Mouse (Mus musculus): ENCODE measurements around the gene Smim24.

GRCm38 (mm10) chr10:81426897-81427296, 34.0 kb downstream of the Smim24 start:
- TF ChIP-seq CTCF (IDR thresholded peaks at IDR 0.05; ENCODE audit: borderline replicate concordance, control insufficient read depth, extremely low read depth, insufficient read depth, low read length, poor library complexity) (no peak), POLR2A (IDR thresholded peaks at IDR 0.05; ENCODE audit: control insufficient read depth, extremely low read depth, insufficient read depth, low read length, poor library complexity) (no peak)

Data from thymus, adult 2 months (tissue).